Comparison of ENCODE assay signal across 8 mouse cellular contexts in genomic region chr8:70659604-70660272, GRCm38 (mm10). TPM values are rescaled to one million over a fixed set of nuclear protein-coding genes. Genes with fewer than 3 reads are reported as not detected.
DNase-seq lines count a peak whose midpoint lies in the region; ATAC-seq lines count a peak whose summit lies in the region.

No protein-coding gene starts in this region.

- H3K27me3 ChIP-seq in intestine, embryonic 16.5 days (replicated peaks; ENCODE audit: control insufficient read depth, insufficient read depth, low read length) = no peaks in the 10 kb centered on the region
- no peaks in the 10 kb centered on the region for H3K27me3 ChIP-seq in midbrain, embryonic 10.5 days (ENCODE audit: low read depth, poor library complexity, severe bottlenecking)

- H3K4me3 ChIP-seq in intestine, embryonic 16.5 days (ENCODE audit: low read length) = peak overlapping the region; percentile 70
- peak overlapping the region; percentile 77 for H3K4me3 ChIP-seq in midbrain, embryonic 10.5 days

- peak overlapping the region; percentile 85 for H3K9ac ChIP-seq in intestine, embryonic 16.5 days (ENCODE audit: low read depth, low read length)

- peak; percentile 95 for ATAC-seq in intestine, embryonic 16.5 days

- H3K4me2 ChIP-seq in intestine, embryonic 16.5 days (ENCODE audit: low read depth, low read length) = peak overlapping the region; percentile 95

- peak; percentile 92 for DNase-seq in adrenal gland, adult 8-10 months
- peak; percentile 92 for DNase-seq in embryo, embryonic 11.5 days (ENCODE audit: low read depth, low spot score)
- peak; percentile 90 to 95 for DNase-seq in gastrocnemius, postnatal 4 days (ENCODE audit: low spot score in 2 of 2)
- peak; percentile 66 to 73 for DNase-seq in left cerebral cortex, postnatal 36 days (ENCODE audit: low spot score in 2 of 2)
- DNase-seq in midbrain, embryonic 10.5 days (ENCODE audit: low spot score) = peak; percentile 96
- DNase-seq in right cerebral cortex, postnatal 4 days = peak; percentile 79
- DNase-seq in yolk sac, embryonic 10.5 days (ENCODE audit: low spot score) = peak; percentile 99

- WGBS in intestine, embryonic 16.5 days = under 1% methylated on average over 44 of the region's 44 CpGs
- whole genome bisulfite sequencing in midbrain, embryonic 10.5 days = 1% methylated on average over 44 of the region's 44 CpGs

- peaks cover 26% of the 10 kb centered on the region for H3K4me1 ChIP-seq in intestine, embryonic 16.5 days (ENCODE audit: control insufficient read depth, insufficient read depth, low read length)
- peaks cover 71% of the 10 kb centered on the region for H3K4me1 ChIP-seq in midbrain, embryonic 10.5 days

- intact Hi-C loops in left cerebral cortex, postnatal 36 days (cut with DNase I) = loop anchor here (5.0 kb wide), 1 partner anchor 32 kb away; no protein-coding TSS in a partner anchor

- peaks cover 5% of the 10 kb centered on the region for H3K36me3 ChIP-seq in intestine, embryonic 16.5 days (ENCODE audit: control insufficient read depth, insufficient read depth, low read length)
- peaks cover 11% of the 10 kb centered on the region for H3K36me3 ChIP-seq in midbrain, embryonic 10.5 days

- peak overlapping the region; percentile 90 for H3K27ac ChIP-seq in intestine, embryonic 16.5 days (ENCODE audit: low read length)
- peak overlapping the region; percentile 93 for H3K27ac ChIP-seq in midbrain, embryonic 10.5 days (replicated peaks)

- no peaks in the 10 kb centered on the region for H3K9me3 ChIP-seq in intestine, embryonic 16.5 days (ENCODE audit: control insufficient read depth, low read length)
- no peaks in the 10 kb centered on the region for H3K9me3 ChIP-seq in midbrain, embryonic 10.5 days (replicated peaks)

RNA-seq across cellular contexts. Expression of gene Pgpep1, which starts 0.5 kb away (rescaled TPM):
- total RNA-seq in adrenal gland, adult 8-10 months (2022) = 100 to 1,000 TPM; 129 to 163 (median 131) TPM
- 10 to 100 TPM; 41.4 to 47.0 TPM for total RNA-seq in gastrocnemius, postnatal 4 days (2021)
- 88.3 and 101 TPM in 2 replicates for polyA plus RNA-seq in intestine, embryonic 16.5 days (2015; fragmentation: Nextera tagmentation; extraction: Ambion mirVana)
- 10 to 100 TPM; 11.6 to 17.2 TPM for total RNA-seq in left cerebral cortex, postnatal 36 days (2021)
- 51.8 and 89.7 TPM in 2 replicates for polyA plus RNA-seq in midbrain, embryonic 10.5 days (2016; fragmentation: Nextera tagmentation; extraction: Ambion mirVana)

RNA-seq across cellular contexts. Expression of gene Lsm4, which starts 13.3 kb away (rescaled TPM):
- 100 to 1,000 TPM in 1 of 4 experiments, 10 to 100 TPM in 3; 81.4 to 101 (median 86.6) TPM for total RNA-seq in adrenal gland, adult 8-10 months (2022)
- 10 to 100 TPM; 70.1 to 84.7 TPM for total RNA-seq in gastrocnemius, postnatal 4 days (2021)
- 228 and 246 TPM in 2 replicates for polyA plus RNA-seq in intestine, embryonic 16.5 days (2015; fragmentation: Nextera tagmentation; extraction: Ambion mirVana)
- 10 to 100 TPM; 59.1 to 69.8 TPM for total RNA-seq in left cerebral cortex, postnatal 36 days (2021)
- polyA plus RNA-seq in midbrain, embryonic 10.5 days (2016; fragmentation: Nextera tagmentation; extraction: Ambion mirVana) = 315 and 355 TPM in 2 replicates

RNA-seq across cellular contexts. Expression of gene Gdf15, which starts 27.5 kb away (rescaled TPM):
- 1 to 10 TPM; 1.8 to 3.5 (median 3.0) TPM for total RNA-seq in adrenal gland, adult 8-10 months (2022)
- under 1 TPM; 0.32 to 0.39 TPM for total RNA-seq in gastrocnemius, postnatal 4 days (2021)
- polyA plus RNA-seq in intestine, embryonic 16.5 days (2015; fragmentation: Nextera tagmentation; extraction: Ambion mirVana) = 3.6 and 3.7 TPM in 2 replicates
- not detected for total RNA-seq in left cerebral cortex, postnatal 36 days (2021)
- not detected in 2 replicates for polyA plus RNA-seq in midbrain, embryonic 10.5 days (2016; fragmentation: Nextera tagmentation; extraction: Ambion mirVana)

RNA-seq across cellular contexts. Expression of gene Jund, which starts 39.0 kb away (rescaled TPM):
- 100 to 1,000 TPM; 187 to 329 (median 253) TPM for total RNA-seq in adrenal gland, adult 8-10 months (2022)
- total RNA-seq in gastrocnemius, postnatal 4 days (2021) = 100 to 1,000 TPM; 201 to 228 TPM
- 37.3 and 52.2 TPM in 2 replicates for polyA plus RNA-seq in intestine, embryonic 16.5 days (2015; fragmentation: Nextera tagmentation; extraction: Ambion mirVana)
- 100 to 1,000 TPM; 219 to 272 TPM for total RNA-seq in left cerebral cortex, postnatal 36 days (2021)
- 62.5 and 78.6 TPM in 2 replicates for polyA plus RNA-seq in midbrain, embryonic 10.5 days (2016; fragmentation: Nextera tagmentation; extraction: Ambion mirVana)

RNA-seq across cellular contexts. Expression of gene Iqcn, which starts 43.5 kb away (rescaled TPM):
- total RNA-seq in adrenal gland, adult 8-10 months (2022) = under 1 TPM in 3 of 4 experiments, not detected in 1; 0.07 to 0.09 (median 0.08) TPM
- not detected for total RNA-seq in gastrocnemius, postnatal 4 days (2021)
- polyA plus RNA-seq in intestine, embryonic 16.5 days (2015; fragmentation: Nextera tagmentation; extraction: Ambion mirVana) = not detected in 2 replicates
- under 1 TPM; 0.10 to 0.34 TPM for total RNA-seq in left cerebral cortex, postnatal 36 days (2021)
- not detected in 2 replicates for polyA plus RNA-seq in midbrain, embryonic 10.5 days (2016; fragmentation: Nextera tagmentation; extraction: Ambion mirVana)

Comparison
In these comparisons a context has a peak if more than half of its experiments do, and no peak if none do; other contexts are left out.
1. Peak in every context shown above with its lines: DNase-seq, ATAC-seq, H3K4me3 ChIP-seq and H3K27ac ChIP-seq.